Mouse (Mus musculus) heart, postnatal 25 days (tissue): ENCODE measurements at regions not wholly inside any gene's neighbourhood (a gene's known extent, or its start where the extent isn't known, plus 50 kb on each side); places are given as distances from the start of the nearest gene placed in this dataset.

Source experiments
- DNase-seq: peaks from one replicate; pipeline ENCODE4 v3.0.0; 2022; ENCODE audit warnings: low spot score
- intact Hi-C: fragments of 180-260 bp; cut with DNase I; formaldehyde crosslinking; loops from one replicate; pipeline ENCODE4 v1.15.1; 2025

- no peak for DNase-seq
- intact Hi-C loops, result no loop called here
Observed at GRCm38 (mm10) chr1:193568586-193569174, 198.6 kb upstream of the Camk1g start.

- intact Hi-C loops, result no loop called here
- DNase-seq, result no peak
Observed at GRCm38 (mm10) chr1:193567217-193567616, 197.1 kb upstream of the Camk1g start.

- intact Hi-C loops, result no loop called here
Observed at GRCm38 (mm10) chr1:193564225-193564624, 194.1 kb upstream of the Camk1g start.

GRCm38 (mm10) chr1:193562242-193562641 is 192.1 kb upstream of the Camk1g start:
- no peak for DNase-seq
- intact Hi-C loops, result no loop called here

More at GRCm38 (mm10) chr1:193564225-193564624, 194.1 kb upstream of the Camk1g start:
- DNase-seq, result no peak

GRCm38 (mm10) chr1:193558122-193558521 is 188.0 kb upstream of the Camk1g start:
- no peak for DNase-seq
- intact Hi-C loops, result no loop called here

GRCm38 (mm10) chr1:193554731-193555130 is 184.6 kb upstream of the Camk1g start:
- no peak for DNase-seq
- intact Hi-C loops, result no loop called here

- intact Hi-C loops, result no loop called here
- DNase-seq, result no peak
Observed at GRCm38 (mm10) chr1:193552348-193552747, 182.2 kb upstream of the Camk1g start.

- DNase-seq, result no peak
- intact Hi-C loops, result no loop called here
Observed at GRCm38 (mm10) chr1:193551340-193551739, 181.2 kb upstream of the Camk1g start.

GRCm38 (mm10) chr1:193550761-193551160 is 180.7 kb upstream of the Camk1g start:
- intact Hi-C loops, result no loop called here
- no peak for DNase-seq

- intact Hi-C loops, result no loop called here
- DNase-seq, result no peak
Observed at GRCm38 (mm10) chr1:193547356-193547755, 177.3 kb upstream of the Camk1g start.

- DNase-seq, result no peak
- intact Hi-C loops, result no loop called here
Observed at GRCm38 (mm10) chr1:193546044-193546432, 175.9 kb upstream of the Camk1g start.

GRCm38 (mm10) chr1:193545406-193546043 is 175.4 kb upstream of the Camk1g start:
- intact Hi-C loops, result no loop called here
- DNase-seq, result no peak

GRCm38 (mm10) chr1:193544804-193545203 is 174.7 kb upstream of the Camk1g start:
- intact Hi-C loops, result no loop called here
- DNase-seq, result no peak

GRCm38 (mm10) chr1:193543834-193544233 is 173.7 kb upstream of the Camk1g start:
- no peak for DNase-seq
- intact Hi-C loops, result no loop called here

GRCm38 (mm10) chr1:193543284-193543683 is 173.2 kb upstream of the Camk1g start:
- DNase-seq, result no peak
- intact Hi-C loops, result no loop called here

GRCm38 (mm10) chr1:193541934-193542580 is 172.0 kb upstream of the Camk1g start:
- no peak for DNase-seq
- intact Hi-C loops, result no loop called here

- DNase-seq, result no peak
- intact Hi-C loops, result no loop called here
Observed at GRCm38 (mm10) chr1:193541281-193541680, 171.2 kb upstream of the Camk1g start.

GRCm38 (mm10) chr1:193540486-193540885 is 170.4 kb upstream of the Camk1g start:
- no peak for DNase-seq
- intact Hi-C loops, result no loop called here

- intact Hi-C loops, result no loop called here
- no peak for DNase-seq
Observed at GRCm38 (mm10) chr1:193539261-193539660, 169.2 kb upstream of the Camk1g start.

- intact Hi-C loops, result no loop called here
- DNase-seq, result no peak
Observed at GRCm38 (mm10) chr1:193538425-193538824, 168.3 kb upstream of the Camk1g start.

GRCm38 (mm10) chr1:193537616-193538015 is 167.5 kb upstream of the Camk1g start:
- intact Hi-C loops, result no loop called here
- DNase-seq, result no peak
